Mouse (Mus musculus) frontal cortex, adult 2 months (tissue): ENCODE measurements at regions not wholly inside any gene's neighbourhood (a gene's known extent, or its start where the extent isn't known, plus 50 kb on each side); places are given as distances from the start of the nearest gene placed in this dataset.

Experiments
- DNase-seq, 2 experiments: peaks; one replicate each; pipeline ENCODE4 v3.0.0; 2022; ENCODE audit warnings: low spot score in 1 of 2; ENCODE audit errors: extremely low spot score in 1 of 2

DNA sequence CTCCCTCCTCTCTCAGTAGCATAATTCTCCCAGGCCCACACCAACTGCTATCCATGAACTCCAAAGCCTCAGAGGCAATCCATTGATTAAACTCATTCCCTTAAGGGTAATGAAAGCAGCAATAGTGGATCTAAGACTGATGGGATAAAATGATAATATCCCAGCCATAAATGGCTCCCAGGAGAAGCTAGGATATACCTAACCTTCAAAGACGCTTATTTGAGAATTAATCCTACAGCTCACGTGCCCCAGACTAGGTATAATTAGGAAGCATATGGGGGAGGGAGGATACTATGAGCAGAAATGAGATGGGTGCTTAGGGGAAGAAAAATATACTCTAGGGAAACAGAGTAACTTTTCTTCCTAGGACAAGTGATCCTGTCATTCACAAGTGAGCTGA, 52.8 kb upstream of the Rnf32 start:
- no peak for DNase-seq

GRCm38 (mm10) chr5:29142502-29142901, 53.3 kb upstream of the Rnf32 start:
- DNase-seq: no peak

GRCm38 (mm10) chr5:29137481-29137880, 58.3 kb upstream of the Rnf32 start:
- DNase-seq: no peak

DNA sequence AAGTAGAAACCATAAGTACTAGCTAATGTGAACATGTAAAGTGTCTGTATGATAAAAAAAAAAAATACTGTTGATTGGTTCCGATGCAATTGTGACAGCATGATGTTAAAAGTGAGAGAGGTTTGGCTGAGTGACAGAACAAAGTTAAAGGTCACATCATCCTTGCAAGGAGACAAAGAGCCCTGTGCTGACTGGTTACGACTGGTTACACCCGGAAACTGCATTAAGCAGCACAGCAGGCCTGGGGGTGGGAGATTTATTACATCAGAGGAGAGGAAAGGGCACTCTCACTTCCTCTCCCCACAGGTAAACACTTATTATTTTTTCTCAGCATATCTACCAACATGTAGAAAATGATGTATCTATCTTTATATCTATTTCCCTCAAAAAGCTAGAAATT, 63.5 kb upstream of the Rnf32 start:
- no peak for DNase-seq

- no peak for DNase-seq
These were observed 64.0 kb upstream of the Rnf32 start for GRCm38 (mm10) chr5:29131762-29132161.

DNA sequence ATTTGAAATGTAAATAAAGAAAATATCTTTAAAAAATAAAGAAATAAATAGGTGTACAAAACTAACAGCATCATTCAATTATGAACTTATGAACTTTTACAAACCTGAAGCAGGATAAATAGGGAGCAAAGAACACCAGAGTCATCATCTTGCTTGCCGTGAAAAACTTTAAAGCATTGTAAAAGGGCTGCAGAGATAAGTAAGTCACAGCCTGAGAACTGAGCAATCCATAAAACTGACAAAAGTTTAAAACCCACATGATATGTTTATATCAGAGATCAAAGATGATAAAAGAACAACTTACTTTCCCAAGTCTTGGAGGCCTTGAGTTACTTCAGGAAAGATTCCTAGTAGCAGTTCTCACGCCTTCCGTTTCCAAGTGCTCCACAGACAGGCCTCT, 66.1 kb upstream of the Rnf32 start:
- DNase-seq: no peak

- DNase-seq: no peak
These were observed 78.8 kb upstream of the Rnf32 start for GRCm38 (mm10) chr5:29116942-29117341.

GRCm38 (mm10) chr5:29112531-29112930, 83.3 kb upstream of the Rnf32 start:
- DNase-seq: no peak

DNA sequence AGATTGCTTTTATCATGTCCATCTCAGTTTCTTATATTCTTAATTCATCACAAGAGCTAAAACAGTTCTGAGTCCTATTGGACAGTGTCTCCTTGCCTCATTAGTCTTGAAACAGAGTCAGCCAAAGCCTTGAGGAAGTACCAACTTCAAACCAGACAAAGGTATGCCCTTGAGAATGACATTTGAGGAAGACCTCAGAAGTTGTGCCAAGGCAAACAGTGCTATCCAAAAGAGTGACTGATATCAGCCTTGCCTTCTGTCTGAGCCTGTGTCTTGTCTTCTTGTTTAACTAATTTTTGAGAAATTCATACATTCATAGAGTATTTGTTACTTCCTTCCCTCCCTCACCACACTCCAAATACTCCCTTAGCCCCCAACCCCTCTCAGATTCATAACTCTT, 88.5 kb upstream of the Rnf32 start:
- no peak for DNase-seq

- no peak for DNase-seq
These were observed 112.5 kb upstream of the Rnf32 start for GRCm38 (mm10) chr5:29083288-29083687.

GRCm38 (mm10) chr5:29054393-29054792, 141.4 kb upstream of the Rnf32 start:
- DNase-seq: no peak

GRCm38 (mm10) chr5:29036636-29037035, 159.2 kb upstream of the Rnf32 start:
- DNase-seq: peak; percentile 8 to 84

DNA sequence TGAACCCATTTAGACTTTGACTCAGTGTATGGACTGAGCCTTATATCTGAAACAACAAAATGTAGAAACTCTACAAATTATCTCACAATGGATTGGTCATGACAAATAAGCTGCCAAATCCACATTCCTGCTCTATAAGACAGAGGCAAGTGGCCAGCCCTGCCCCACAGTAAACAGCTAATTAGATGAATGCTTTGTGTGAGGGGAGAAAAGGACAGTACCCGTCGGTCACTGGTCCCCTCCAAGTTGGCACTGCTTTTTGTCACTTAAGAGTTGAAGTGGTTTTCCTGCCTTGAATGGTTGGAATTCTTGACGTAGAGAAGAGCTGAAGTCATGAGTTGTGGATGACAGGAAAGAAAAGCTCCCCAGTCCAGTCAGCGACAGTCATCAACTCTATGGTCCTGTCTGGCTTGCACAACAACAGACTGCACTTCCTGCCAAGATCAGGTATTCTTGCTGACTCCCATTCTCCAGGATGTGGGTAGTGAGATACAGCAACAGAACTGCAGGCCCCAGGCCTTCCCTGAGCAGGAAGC, 162.3 kb upstream of the Rnf32 start:
- no peak for DNase-seq

DNA sequence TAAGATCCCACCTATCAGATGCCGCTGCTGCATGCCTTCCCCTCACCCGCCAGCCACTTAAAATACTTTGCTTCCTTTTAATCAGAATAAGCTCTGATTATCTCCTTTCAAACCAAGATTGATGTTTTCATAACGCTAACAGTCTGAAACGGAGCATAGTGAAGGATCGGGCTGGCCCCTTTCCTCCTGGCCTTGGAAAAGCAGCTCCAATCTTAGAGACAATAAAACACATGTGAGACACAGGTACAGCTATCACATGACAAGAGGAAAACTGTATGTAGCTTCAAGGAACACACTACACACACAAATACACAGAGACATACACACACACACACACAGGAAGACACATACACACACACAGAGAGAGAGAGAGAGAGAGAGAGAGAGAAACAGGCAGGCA, 165.3 kb upstream of the Rnf32 start:
- DNase-seq: no peak

- DNase-seq: no peak
These were observed 165.8 kb upstream of the Rnf32 start for GRCm38 (mm10) chr5:29029957-29030356.

- no peak for DNase-seq
These were observed 170.7 kb upstream of the Rnf32 start for GRCm38 (mm10) chr5:29025045-29025444.

DNA sequence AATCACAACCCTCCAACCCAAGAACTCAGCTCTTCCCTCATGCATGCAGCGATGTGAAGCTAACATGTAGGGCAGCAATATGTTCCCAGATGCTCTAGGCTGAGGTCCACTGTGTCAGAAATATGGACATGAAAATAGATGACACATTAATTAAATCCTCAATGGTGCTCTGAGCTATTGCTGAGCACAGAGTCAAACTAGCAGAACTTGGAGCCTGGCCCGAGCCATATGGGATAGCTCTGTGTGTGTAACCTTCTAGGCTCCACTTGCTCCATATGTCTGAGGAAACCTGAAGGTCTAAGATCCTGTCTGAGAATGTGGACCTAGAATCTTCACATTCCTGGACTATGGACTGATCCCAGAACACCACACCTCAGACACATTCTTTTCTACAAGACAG, 203.0 kb upstream of the Rnf32 start:
- DNase-seq: no peak

- DNase-seq: no peak
These were observed 215.9 kb upstream of the Rnf32 start for GRCm38 (mm10) chr5:28979932-28980331.

- no peak for DNase-seq
These were observed 225.4 kb upstream of the Rnf32 start for GRCm38 (mm10) chr5:28970404-28970803.

DNA sequence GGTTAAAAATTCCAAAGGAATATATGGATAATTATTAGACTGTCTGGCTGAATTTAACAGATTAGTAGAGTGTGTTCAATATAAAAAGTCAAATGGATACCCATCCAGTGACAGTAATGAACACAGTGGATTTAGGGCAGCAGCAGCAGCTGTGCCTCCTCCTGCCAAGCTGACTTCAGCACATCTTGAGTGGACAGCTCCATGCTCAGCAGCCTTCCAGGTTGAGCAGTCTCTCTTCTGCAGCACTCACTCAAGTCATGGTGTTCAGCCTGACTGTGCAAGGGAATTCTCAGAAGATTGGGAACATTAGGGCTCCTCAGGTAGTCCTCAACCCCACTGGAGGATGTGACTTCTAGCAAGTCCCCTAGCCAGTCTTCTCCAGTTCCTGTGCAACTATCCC, 240.8 kb upstream of the Rnf32 start:
- no peak for DNase-seq

- DNase-seq: no peak
These were observed 248.3 kb upstream of the Rnf32 start for GRCm38 (mm10) chr5:28947465-28947864.

- no peak for DNase-seq
These were observed 252.0 kb upstream of the Rnf32 start for GRCm38 (mm10) chr5:28943571-28944316.

- DNase-seq: no peak
These were observed 254.8 kb upstream of the Rnf32 start for GRCm38 (mm10) chr5:28940972-28941371.
